Mouse (Mus musculus) ES-E14 (cell line): ENCODE measurements around the gene Tmem100.

Experiments
- ZC3H11A ChIP-seq: IDR thresholded peaks from 2 replicates; pipeline ENCODE4 v1.6.1; 2012; ENCODE audit warnings: low read depth, mild to moderate bottlenecking, inconsistent platforms, low read length, borderline replicate concordance
- ZNF384 ChIP-seq: IDR thresholded peaks from 2 replicates; pipeline ENCODE4 v1.6.1; 2012; ENCODE audit warnings: low read depth, low read length, inconsistent platforms

GRCm38 (mm10) chr11:90025891-90026801, 4.0 kb upstream of the Tmem100 start:
- TF ChIP-seq ZNF384 (no peak), ZC3H11A (no peak)
